Mouse (Mus musculus): Measurements from ENCODE around the gene Lmx1b. TPM values are rescaled to one million over a fixed set of nuclear protein-coding genes. Genes with fewer than 3 reads are reported as not detected.
A peak's percentile ranks its signal among the peaks of the same experiment; 100 is the strongest.

The Lmx1b gene
- total RNA-seq, 2 experiments from 2014 or later = 0.10 to 0.41 TPM

- peak; percentile 69 for TF ChIP-seq CTCF (conservative IDR thresholded peaks at IDR 0.05)
- DNase-seq (ENCODE audit: low spot score in 2 of 2) = no peak
- no peak overlapping the region for H3K27ac ChIP-seq
- no peak overlapping the region for H3K4me3 ChIP-seq
Measured at GRCm38 (mm10) chr2:33552672-33553071, 87.6 kb downstream of the Lmx1b start.

- H3K27ac ChIP-seq = peak overlapping the region; percentile 87
- no peak overlapping the region for H3K4me3 ChIP-seq
- TF ChIP-seq CTCF (conservative IDR thresholded peaks at IDR 0.05) = no peak
Measured at GRCm38 (mm10) chr2:33547595-33547994, 92.7 kb downstream of the Lmx1b start.

GRCm38 (mm10) chr2:33546879-33547278 lies 93.4 kb downstream of the Lmx1b start:
- H3K4me3 ChIP-seq = no peak overlapping the region
- TF ChIP-seq CTCF (conservative IDR thresholded peaks at IDR 0.05) = no peak
- H3K27ac ChIP-seq = peak overlapping the region; percentile 87
- peak; percentile 95 to 96 for DNase-seq (ENCODE audit: low spot score in 2 of 2)

More at GRCm38 (mm10) chr2:33547595-33547994, 92.7 kb downstream of the Lmx1b start:
- DNase-seq (ENCODE audit: low spot score in 2 of 2) = no peak

- no peak for TF ChIP-seq CTCF (conservative IDR thresholded peaks at IDR 0.05)
- peak overlapping the region; percentile 87 for H3K27ac ChIP-seq
- no peak overlapping the region for H3K4me3 ChIP-seq
- DNase-seq (ENCODE audit: low spot score in 2 of 2) = no peak
Measured at GRCm38 (mm10) chr2:33546051-33546450, 94.3 kb downstream of the Lmx1b start.

GRCm38 (mm10) chr2:33544781-33545566 lies 95.3 kb downstream of the Lmx1b start:
- TF ChIP-seq CTCF (conservative IDR thresholded peaks at IDR 0.05) = peak; percentile 9; the same call in 1 of the 2 replicates
- Histone ChIP-seq H3K27ac (peak overlapping the region; percentile 99), H3K4me3 (peak overlapping the region; percentile 56)
- DNase-seq (ENCODE audit: low spot score in 2 of 2) = no peak

- no peak for DNase-seq (ENCODE audit: low spot score in 2 of 2)
- Histone ChIP-seq H3K4me3 (peak overlapping the region; percentile 56), H3K27ac (peak overlapping the region; percentile 99)
- no peak for TF ChIP-seq CTCF (conservative IDR thresholded peaks at IDR 0.05)
Measured at GRCm38 (mm10) chr2:33544203-33544762, 96.0 kb downstream of the Lmx1b start.

- Histone ChIP-seq H3K27ac (peak overlapping the region; percentile 99), H3K4me3 (peak overlapping the region; percentile 56)
- DNase-seq (ENCODE audit: low spot score in 2 of 2) = peak; percentile 70 to 91
- no peak for TF ChIP-seq CTCF (conservative IDR thresholded peaks at IDR 0.05)
Measured at GRCm38 (mm10) chr2:33543429-33544202, 96.7 kb downstream of the Lmx1b start.

GRCm38 (mm10) chr2:33542696-33543428 lies 97.4 kb downstream of the Lmx1b start:
- H3K4me3 ChIP-seq = peak overlapping the region; percentile 56
- peak; percentile 96 for TF ChIP-seq CTCF (conservative IDR thresholded peaks at IDR 0.05)
- peak; percentile 75 to 83 for DNase-seq (ENCODE audit: low spot score in 2 of 2)
- peak overlapping the region; percentile 99 for H3K27ac ChIP-seq

GRCm38 (mm10) chr2:33525274-33526055 lies 114.8 kb downstream of the Lmx1b start:
- DNase-seq (ENCODE audit: low spot score in 2 of 2) = no peak

GRCm38 (mm10) chr2:33515856-33516255 lies 124.5 kb downstream of the Lmx1b start:
- DNase-seq (ENCODE audit: low spot score in 2 of 2) = no peak
- H3K27ac ChIP-seq = no peak overlapping the region
- TF ChIP-seq CTCF (conservative IDR thresholded peaks at IDR 0.05) = no peak
- H3K4me3 ChIP-seq = no peak overlapping the region

More at GRCm38 (mm10) chr2:33525274-33526055, 114.8 kb downstream of the Lmx1b start:
- no peak for TF ChIP-seq CTCF (conservative IDR thresholded peaks at IDR 0.05)
- no peak overlapping the region for H3K4me3 ChIP-seq
- H3K27ac ChIP-seq = no peak overlapping the region

- DNase-seq (ENCODE audit: low spot score in 2 of 2) = no peak
- no peak for TF ChIP-seq CTCF (conservative IDR thresholded peaks at IDR 0.05)
- Histone ChIP-seq H3K4me3 (no peak overlapping the region), H3K27ac (no peak overlapping the region)
Measured at GRCm38 (mm10) chr2:33515431-33515830, 124.9 kb downstream of the Lmx1b start.

Other genes with a start within 250 kb of the Lmx1b start
- gene Zbtb34, start 209.2 kb downstream of the Lmx1b start, total RNA-seq (2021) = 10 to 100 TPM; 13.9 to 14.8 TPM
- 10 to 100 TPM; 24.1 to 27.4 TPM for gene Zbtb43, start 172.0 kb downstream of the Lmx1b start, total RNA-seq (2021)
- gene Mvb12b, start 247.4 kb upstream of the Lmx1b start, total RNA-seq (2021) = 10 to 100 TPM; 82.0 to 83.6 TPM